Mouse (Mus musculus) neural tube, embryonic 15.5 days (tissue): Measurements from ENCODE around the gene Jdp2. TPM values are rescaled to one million over a fixed set of nuclear protein-coding genes. Genes with fewer than 3 reads are reported as not detected.
A peak's percentile ranks its signal among the peaks of the same experiment; 100 is the strongest.

Experiments
- ATAC-seq: fragments of 200-750 bp; cut with Nextera tagmentation; 2 replicates; pipeline ENCODE4 v1.8.0; 2017; ENCODE audit warnings: mild to moderate bottlenecking, moderate TSS enrichment, moderate library complexity; ENCODE audit not compliant: low FRiP score
- H3K27ac ChIP-seq: fragments of 300-500 bp; sonication (generic); replicated peaks from 2 replicates; pipeline ENCODE4 v1.5.1; 2015; ENCODE audit warnings: mild to moderate bottlenecking, inconsistent platforms
- H3K27me3 ChIP-seq: fragments of 300-500 bp; sonication (generic); replicated peaks from 2 replicates; pipeline ENCODE4 v1.6.1; 2015; ENCODE audit warnings: inconsistent platforms
- H3K36me3 ChIP-seq: fragments of 300-500 bp; sonication (generic); 2 replicates; pipeline ENCODE4 v1.6.1; 2015; ENCODE audit warnings: inconsistent platforms
- H3K4me1 ChIP-seq: fragments of 300-500 bp; sonication (generic); 2 replicates; pipeline ENCODE4 v1.6.1; 2015; ENCODE audit warnings: inconsistent platforms
- H3K4me2 ChIP-seq: fragments of 300-500 bp; sonication (generic); 2 replicates; pipeline ENCODE4 v1.6.1; 2015; ENCODE audit warnings: inconsistent platforms, mild to moderate bottlenecking, moderate library complexity
- H3K4me3 ChIP-seq: fragments of 300-500 bp; sonication (generic); replicated peaks from 2 replicates; pipeline ENCODE4 v1.5.1; 2015; ENCODE audit warnings: mild to moderate bottlenecking, inconsistent platforms
- H3K9ac ChIP-seq: fragments of 300-500 bp; sonication (generic); replicated peaks from 2 replicates; pipeline ENCODE4 v1.6.1; 2015; ENCODE audit warnings: mild to moderate bottlenecking, inconsistent platforms
- H3K9me3 ChIP-seq: fragments of 300-500 bp; sonication (generic); replicated peaks from 2 replicates; pipeline ENCODE4 v1.6.1; 2016; ENCODE audit warnings: inconsistent platforms
- WGBS: fragments of 180-500 bp; shearing (Covaris S2); methylation state at CpG from one replicate; pipeline ENCODE4 v1.1.7; 2015; ENCODE audit warnings: mixed read lengths; 5-methylcytosine and 5-hydroxymethylcytosine counted together
- polyA plus RNA-seq: library from polyadenylated mRNA; unstranded; fragments of >200 nt; fragmentation: Nextera tagmentation; extraction: Ambion mirVana; gene quantifications from 2 replicates; pipeline ENCODE4 v1.2.1, GENCODE M21; 2015

Jdp2 gene
- polyA plus RNA-seq, result 0.68 and 0.69 TPM in 2 replicates

GRCm38 (mm10) chr12:85598611-85599477, at the start of gene Jdp2:
Gene Jdp2, plus strand, starts transcription at chr12:85599027.
- WGBS, result under 1% methylated on average over 71 of the region's 90 CpGs
- Histone ChIP-seq H3K4me1 (peaks cover 54% of the 10 kb centered on the region), H3K4me3 (peak within 1 kb of the TSS; percentile 93)

GRCm38 (mm10) chr12:85549661-85550060, 49.2 kb upstream of the Jdp2 start:
- H3K4me1 ChIP-seq, result 0 out of 2 replicates have a peak, but pooled peaks cover 12% of the 10 kb centered on the region
- no peak overlapping the region for H3K9ac ChIP-seq
- no peak overlapping the region for H3K4me2 ChIP-seq
- 69% methylated on average over 8 of the region's 8 CpGs for WGBS
- H3K27ac ChIP-seq, result no peak overlapping the region
- no peak overlapping the region for H3K4me3 ChIP-seq
- H3K36me3 ChIP-seq, result no peaks in the 10 kb centered on the region
- H3K9me3 ChIP-seq, result no peaks in the 10 kb centered on the region
- H3K27me3 ChIP-seq, result no peaks in the 10 kb centered on the region
- no peak for ATAC-seq

More at GRCm38 (mm10) chr12:85598611-85599477, at the start of gene Jdp2:
- Histone ChIP-seq H3K9ac (peak within 1 kb of the TSS; percentile 94), H3K27ac (peak within 1 kb of the TSS; percentile 93), H3K36me3 (no peaks in the 10 kb centered on the region), H3K9me3 (no peaks in the 10 kb centered on the region), H3K4me2 (peak within 1 kb of the TSS; percentile 63), H3K27me3 (no peaks in the 10 kb centered on the region)
- peak; percentile 91 for ATAC-seq

- Histone ChIP-seq H3K27ac (no peak overlapping the region), H3K4me1 (0 out of 2 replicates have a peak, but pooled peaks cover 12% of the 10 kb centered on the region), H3K9ac (no peak overlapping the region), H3K9me3 (no peaks in the 10 kb centered on the region), H3K4me3 (no peak overlapping the region), H3K36me3 (no peaks in the 10 kb centered on the region), H3K27me3 (no peaks in the 10 kb centered on the region), H3K4me2 (no peak overlapping the region)
- WGBS, result 95% methylated on average over 4 of the region's 4 CpGs
- ATAC-seq, result no peak
Observed at GRCm38 (mm10) chr12:85550435-85550834, 48.4 kb upstream of the Jdp2 start.

GRCm38 (mm10) chr12:85559299-85559698, 39.5 kb upstream of the Jdp2 start:
- H3K27ac ChIP-seq, result no peak overlapping the region
- H3K4me1 ChIP-seq, result no peaks in the 10 kb centered on the region
- ATAC-seq, result no peak
- H3K9ac ChIP-seq, result no peak overlapping the region
- no peaks in the 10 kb centered on the region for H3K27me3 ChIP-seq
- H3K4me2 ChIP-seq, result no peak overlapping the region
- no peaks in the 10 kb centered on the region for H3K36me3 ChIP-seq
- no peak overlapping the region for H3K4me3 ChIP-seq
- 74% methylated on average over 10 of the region's 10 CpGs for WGBS
- no peaks in the 10 kb centered on the region for H3K9me3 ChIP-seq

GRCm38 (mm10) chr12:85565441-85565840, 33.4 kb upstream of the Jdp2 start:
- no peak overlapping the region for H3K9ac ChIP-seq
- H3K27ac ChIP-seq, result no peak overlapping the region
- peaks cover 7% of the 10 kb centered on the region; the same call in 1 of the 2 replicates for H3K4me1 ChIP-seq
- no peak; the same call in 1 of the 2 replicates for ATAC-seq
- WGBS, result 85% methylated on average over 2 of the region's 2 CpGs
- no peaks in the 10 kb centered on the region for H3K27me3 ChIP-seq
- no peak overlapping the region for H3K4me2 ChIP-seq
- H3K36me3 ChIP-seq, result no peaks in the 10 kb centered on the region
- H3K9me3 ChIP-seq, result no peaks in the 10 kb centered on the region
- no peak overlapping the region for H3K4me3 ChIP-seq

GRCm38 (mm10) chr12:85568298-85568697, 30.5 kb upstream of the Jdp2 start:
- H3K27ac ChIP-seq, result no peak overlapping the region
- H3K9me3 ChIP-seq, result no peaks in the 10 kb centered on the region
- H3K4me3 ChIP-seq, result no peak overlapping the region
- 92% methylated on average over 3 of the region's 3 CpGs for WGBS
- H3K36me3 ChIP-seq, result no peaks in the 10 kb centered on the region
- H3K4me2 ChIP-seq, result no peak overlapping the region
- H3K27me3 ChIP-seq, result no peaks in the 10 kb centered on the region
- peaks cover 19% of the 10 kb centered on the region for H3K4me1 ChIP-seq
- no peak overlapping the region for H3K9ac ChIP-seq
- ATAC-seq, result no peak

GRCm38 (mm10) chr12:85569393-85570157, 29.3 kb upstream of the Jdp2 start:
- H3K27me3 ChIP-seq, result no peaks in the 10 kb centered on the region
- H3K4me3 ChIP-seq, result no peak overlapping the region
- ATAC-seq, result no peak
- H3K9ac ChIP-seq, result no peak overlapping the region
- H3K27ac ChIP-seq, result no peak overlapping the region
- no peak overlapping the region for H3K4me2 ChIP-seq
- 68% methylated on average over 12 of the region's 12 CpGs for WGBS
- peaks cover 19% of the 10 kb centered on the region for H3K4me1 ChIP-seq
- H3K9me3 ChIP-seq, result no peaks in the 10 kb centered on the region
- no peaks in the 10 kb centered on the region for H3K36me3 ChIP-seq

GRCm38 (mm10) chr12:85570158-85570540, 28.7 kb upstream of the Jdp2 start:
- WGBS, result 88% methylated on average over 1 of the region's 1 CpGs
- no peak for ATAC-seq
- no peak overlapping the region for H3K4me3 ChIP-seq

GRCm38 (mm10) chr12:85571312-85571711, 27.5 kb upstream of the Jdp2 start:
- Histone ChIP-seq H3K4me3 (no peak overlapping the region), H3K27ac (no peak overlapping the region), H3K4me1 (peaks cover 19% of the 10 kb centered on the region), H3K4me2 (no peak overlapping the region), H3K9me3 (no peaks in the 10 kb centered on the region), H3K9ac (no peak overlapping the region), H3K36me3 (no peaks in the 10 kb centered on the region), H3K27me3 (no peaks in the 10 kb centered on the region)
- WGBS, result 65% methylated on average over 11 of the region's 11 CpGs
- no peak for ATAC-seq

More at GRCm38 (mm10) chr12:85570158-85570540, 28.7 kb upstream of the Jdp2 start:
- no peaks in the 10 kb centered on the region for H3K9me3 ChIP-seq
- no peaks in the 10 kb centered on the region for H3K36me3 ChIP-seq
- H3K9ac ChIP-seq, result no peak overlapping the region
- H3K27me3 ChIP-seq, result no peaks in the 10 kb centered on the region
- no peak overlapping the region for H3K27ac ChIP-seq
- H3K4me1 ChIP-seq, result peaks cover 19% of the 10 kb centered on the region
- H3K4me2 ChIP-seq, result no peak overlapping the region

GRCm38 (mm10) chr12:85572047-85572475, 26.8 kb upstream of the Jdp2 start:
- no peaks in the 10 kb centered on the region for H3K27me3 ChIP-seq
- ATAC-seq, result peak; percentile 75; the same call in 1 of the 2 replicates
- WGBS, result 43% methylated on average over 10 of the region's 10 CpGs
- H3K9me3 ChIP-seq, result no peaks in the 10 kb centered on the region
- H3K27ac ChIP-seq, result peak overlapping the region; percentile 14; the same call in 1 of the 2 replicates
- 0 out of 2 replicates have a peak overlapping the region, but pooled peaks have one; percentile 2 for H3K4me2 ChIP-seq
- H3K4me3 ChIP-seq, result no peak overlapping the region
- no peaks in the 10 kb centered on the region for H3K36me3 ChIP-seq
- H3K9ac ChIP-seq, result no peak overlapping the region
- peaks cover 19% of the 10 kb centered on the region for H3K4me1 ChIP-seq

- WGBS, result 86% methylated on average over 6 of the region's 6 CpGs
- no peaks in the 10 kb centered on the region for H3K36me3 ChIP-seq
- H3K4me1 ChIP-seq, result peaks cover 12% of the 10 kb centered on the region
- H3K4me2 ChIP-seq, result no peak overlapping the region
- no peaks in the 10 kb centered on the region for H3K9me3 ChIP-seq
- no peak overlapping the region for H3K27ac ChIP-seq
- H3K9ac ChIP-seq, result no peak overlapping the region
- ATAC-seq, result no peak
- H3K27me3 ChIP-seq, result no peaks in the 10 kb centered on the region
- no peak overlapping the region for H3K4me3 ChIP-seq
Observed at GRCm38 (mm10) chr12:85574806-85575495, 23.9 kb upstream of the Jdp2 start.
